Mouse (Mus musculus): ENCODE results near the gene Lsm12. TPM values are rescaled to one million over a fixed set of nuclear protein-coding genes. Genes with fewer than 3 reads are reported as not detected.

The Lsm12 gene
- polyA plus RNA-seq, 1 experiment from 2014 or later, result 61.3 TPM

GRCm38 (mm10) chr11:102218783-102219182, 33.7 kb upstream of the Lsm12 start:
- 0% methylated on average over 10 of the region's 10 CpGs for WGBS (ENCODE audit: insufficient replicate concordance)
- Histone ChIP-seq H3K4me1 (ENCODE audit: control insufficient read depth, insufficient read depth, low read length) (peaks cover 90% of the 10 kb centered on the region), H3K9ac (ENCODE audit: low read depth, low read length) (peak overlapping the region; percentile 83), H3K9me3 (replicated peaks; ENCODE audit: control insufficient read depth, low read length) (no peaks in the 10 kb centered on the region), H3K4me2 (peak overlapping the region; percentile 79), H3K27me3 (ENCODE audit: control insufficient read depth, insufficient read depth, low read length) (no peaks in the 10 kb centered on the region), H3K36me3 (ENCODE audit: control insufficient read depth, insufficient read depth, low read length) (no peaks in the 10 kb centered on the region), H3K4me3 (ENCODE audit: low read depth, low read length) (peak overlapping the region; percentile 66), H3K27ac (ENCODE audit: low read depth, low read length) (peak overlapping the region; percentile 86)
- peak; percentile 77 for ATAC-seq (replicated peaks; ENCODE audit: insufficient number of reproducible peaks, low FRiP score, low TSS enrichment)

DNA sequence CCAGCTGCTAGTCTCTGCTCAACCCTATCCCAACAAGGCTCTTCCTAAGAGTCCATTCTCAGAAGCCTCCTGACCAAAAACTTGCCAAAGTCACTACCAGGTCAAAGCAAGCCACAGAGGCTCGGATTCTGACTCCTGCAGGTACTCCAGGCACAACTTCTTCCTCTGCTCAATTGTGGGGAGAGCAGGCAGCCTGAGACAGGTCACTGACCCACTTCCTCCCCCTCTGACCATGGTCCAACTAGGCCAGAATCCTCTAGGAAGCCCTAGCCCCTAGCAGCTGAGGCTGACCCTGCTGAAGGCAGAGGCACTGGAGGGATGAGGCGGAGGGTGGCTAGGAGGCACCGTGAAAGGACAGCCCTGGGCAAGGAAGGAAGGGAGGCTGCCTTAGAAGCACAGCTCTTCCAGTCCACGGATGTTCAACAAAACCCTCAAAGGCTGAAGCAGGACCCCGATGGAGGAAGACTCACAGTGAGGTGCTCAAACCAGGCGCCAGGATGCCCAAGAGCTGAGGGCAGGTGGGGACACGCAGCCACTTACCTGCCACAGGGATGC, 32.9 kb upstream of the Lsm12 start:
- H3K9me3 ChIP-seq (replicated peaks; ENCODE audit: control insufficient read depth, low read length), result no peaks in the 10 kb centered on the region
- ATAC-seq (replicated peaks; ENCODE audit: insufficient number of reproducible peaks, low FRiP score, low TSS enrichment), result no peak
- H3K9ac ChIP-seq (ENCODE audit: low read depth, low read length), result peak overlapping the region; percentile 83
- 50% methylated on average over 7 of the region's 7 CpGs for WGBS (ENCODE audit: insufficient replicate concordance)
- peak overlapping the region; percentile 86 for H3K27ac ChIP-seq (ENCODE audit: low read depth, low read length)
- H3K4me1 ChIP-seq (ENCODE audit: control insufficient read depth, insufficient read depth, low read length), result peaks cover 90% of the 10 kb centered on the region
- H3K4me2 ChIP-seq, result peak overlapping the region; percentile 79
- no peaks in the 10 kb centered on the region for H3K27me3 ChIP-seq (ENCODE audit: control insufficient read depth, insufficient read depth, low read length)
- peak overlapping the region; percentile 66 for H3K4me3 ChIP-seq (ENCODE audit: low read depth, low read length)
- H3K36me3 ChIP-seq (ENCODE audit: control insufficient read depth, insufficient read depth, low read length), result no peaks in the 10 kb centered on the region

DNA sequence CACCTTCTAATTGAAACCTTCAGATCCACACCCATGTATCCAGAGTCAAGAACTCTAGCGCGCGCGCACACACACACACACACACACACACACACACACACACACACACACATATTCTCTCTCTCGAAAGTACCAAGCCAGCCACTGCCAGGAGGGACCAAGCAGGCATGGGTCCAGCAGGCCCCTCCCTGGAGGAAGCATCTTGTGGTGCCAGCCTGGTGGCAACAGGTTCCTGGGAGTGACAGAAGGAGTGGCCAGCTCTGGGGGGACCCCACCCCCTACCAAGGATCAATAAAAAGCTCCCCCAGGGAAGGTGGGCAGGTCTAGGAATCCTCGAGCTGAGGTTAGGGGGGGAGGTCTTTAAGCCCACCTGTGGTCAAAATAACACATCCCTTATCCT, 32.3 kb upstream of the Lsm12 start:
- H3K36me3 ChIP-seq (ENCODE audit: control insufficient read depth, insufficient read depth, low read length), result no peaks in the 10 kb centered on the region
- no peaks in the 10 kb centered on the region for H3K9me3 ChIP-seq (replicated peaks; ENCODE audit: control insufficient read depth, low read length)
- ATAC-seq (replicated peaks; ENCODE audit: insufficient number of reproducible peaks, low FRiP score, low TSS enrichment), result no peak
- no peaks in the 10 kb centered on the region for H3K27me3 ChIP-seq (ENCODE audit: control insufficient read depth, insufficient read depth, low read length)
- H3K4me3 ChIP-seq (ENCODE audit: low read depth, low read length), result peak overlapping the region; percentile 66
- H3K4me1 ChIP-seq (ENCODE audit: control insufficient read depth, insufficient read depth, low read length), result peaks cover 88% of the 10 kb centered on the region
- H3K4me2 ChIP-seq, result peak overlapping the region; percentile 79
- WGBS (ENCODE audit: insufficient replicate concordance), result 57% methylated on average over 6 of the region's 6 CpGs
- H3K9ac ChIP-seq (ENCODE audit: low read depth, low read length), result peak overlapping the region; percentile 83
- H3K27ac ChIP-seq (ENCODE audit: low read depth, low read length), result peak overlapping the region; percentile 86

DNA sequence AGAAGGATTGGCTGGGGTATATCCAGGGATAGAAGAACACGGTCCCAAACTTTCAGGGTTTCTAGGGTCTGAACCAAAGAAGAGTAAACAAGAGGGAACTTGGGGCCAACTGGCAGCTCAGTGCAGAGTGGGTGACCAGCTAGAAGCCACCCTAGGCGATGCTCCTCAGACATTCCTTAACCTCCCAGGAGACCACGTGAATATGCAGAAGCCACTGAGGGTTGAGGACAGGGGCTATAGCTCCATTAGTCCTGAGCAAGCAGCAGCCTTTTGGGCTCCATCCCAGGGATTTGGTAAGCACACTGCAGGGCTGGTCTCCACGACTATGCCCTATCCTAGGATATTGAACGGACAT, 31.8 kb upstream of the Lsm12 start:
- Histone ChIP-seq H3K27ac (ENCODE audit: low read depth, low read length) (peak overlapping the region; percentile 86), H3K27me3 (ENCODE audit: control insufficient read depth, insufficient read depth, low read length) (no peaks in the 10 kb centered on the region), H3K9me3 (replicated peaks; ENCODE audit: control insufficient read depth, low read length) (no peaks in the 10 kb centered on the region), H3K4me1 (ENCODE audit: control insufficient read depth, insufficient read depth, low read length) (peaks cover 88% of the 10 kb centered on the region), H3K36me3 (ENCODE audit: control insufficient read depth, insufficient read depth, low read length) (no peaks in the 10 kb centered on the region), H3K9ac (ENCODE audit: low read depth, low read length) (peak overlapping the region; percentile 83), H3K4me2 (peak overlapping the region; percentile 79), H3K4me3 (ENCODE audit: low read depth, low read length) (peak overlapping the region; percentile 66)
- 27% methylated on average over 5 of the region's 5 CpGs for WGBS (ENCODE audit: insufficient replicate concordance)
- no peak for ATAC-seq (replicated peaks; ENCODE audit: insufficient number of reproducible peaks, low FRiP score, low TSS enrichment)

DNA sequence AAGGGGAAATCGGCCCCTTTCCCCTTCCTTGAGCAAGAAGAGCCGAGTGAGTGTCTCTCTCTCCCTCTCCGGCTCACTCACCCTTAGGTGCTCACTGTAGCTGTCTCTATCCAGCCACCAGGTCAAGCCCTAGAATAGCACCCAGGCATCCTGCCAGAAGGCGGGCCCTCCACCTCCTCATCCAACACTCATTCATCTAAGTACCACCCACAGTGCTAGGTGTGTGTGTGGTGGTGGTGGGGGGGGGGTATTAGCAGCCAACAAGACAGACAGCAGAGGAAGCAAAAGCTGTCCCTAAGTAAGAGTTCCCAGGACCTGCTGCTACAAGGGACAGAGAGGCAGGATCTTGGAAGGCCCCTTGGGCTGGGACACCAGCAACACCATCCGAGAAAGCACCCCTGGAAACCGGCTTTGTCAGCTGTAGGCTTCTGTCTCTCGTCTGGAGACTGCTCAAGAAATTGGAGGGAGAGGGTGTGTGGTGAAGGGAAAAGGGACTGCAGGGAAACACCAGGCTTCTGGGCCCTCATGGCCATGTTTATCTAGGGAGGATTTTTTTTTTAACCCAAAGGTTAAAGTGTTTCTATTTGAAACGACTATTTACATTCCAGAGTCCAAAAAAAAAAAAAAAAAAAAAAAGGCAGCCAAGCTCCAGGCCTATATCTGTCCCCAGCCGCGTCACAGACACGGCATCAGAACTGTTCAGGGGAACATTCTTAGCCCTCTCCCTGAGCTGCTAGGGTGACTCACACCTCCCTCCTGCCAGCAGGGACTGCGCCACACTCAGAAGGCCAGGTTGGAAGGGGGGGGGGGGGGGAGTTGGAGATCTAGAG, 31.2 kb upstream of the Lsm12 start:
- H3K27ac ChIP-seq (ENCODE audit: low read depth, low read length), result peak overlapping the region; percentile 86
- H3K9me3 ChIP-seq (replicated peaks; ENCODE audit: control insufficient read depth, low read length), result no peaks in the 10 kb centered on the region
- peak overlapping the region; percentile 66 for H3K4me3 ChIP-seq (ENCODE audit: low read depth, low read length)
- peak overlapping the region; percentile 79 for H3K4me2 ChIP-seq
- peaks cover 88% of the 10 kb centered on the region for H3K4me1 ChIP-seq (ENCODE audit: control insufficient read depth, insufficient read depth, low read length)
- 21% methylated on average over 12 of the region's 12 CpGs for WGBS (ENCODE audit: insufficient replicate concordance)
- H3K36me3 ChIP-seq (ENCODE audit: control insufficient read depth, insufficient read depth, low read length), result no peaks in the 10 kb centered on the region
- ATAC-seq (replicated peaks; ENCODE audit: insufficient number of reproducible peaks, low FRiP score, low TSS enrichment), result 0 out of 2 replicates have a peak, but pooled peaks have one; percentile 39
- H3K9ac ChIP-seq (ENCODE audit: low read depth, low read length), result peak overlapping the region; percentile 83
- no peaks in the 10 kb centered on the region for H3K27me3 ChIP-seq (ENCODE audit: control insufficient read depth, insufficient read depth, low read length)

- Histone ChIP-seq H3K27ac (ENCODE audit: low read depth, low read length) (peak overlapping the region; percentile 86), H3K9me3 (replicated peaks; ENCODE audit: control insufficient read depth, low read length) (no peaks in the 10 kb centered on the region), H3K4me2 (peak overlapping the region; percentile 79), H3K36me3 (ENCODE audit: control insufficient read depth, insufficient read depth, low read length) (no peaks in the 10 kb centered on the region), H3K9ac (ENCODE audit: low read depth, low read length) (peak overlapping the region; percentile 59; the same call in 1 of the 2 replicates), H3K27me3 (ENCODE audit: control insufficient read depth, insufficient read depth, low read length) (no peaks in the 10 kb centered on the region), H3K4me3 (ENCODE audit: low read depth, low read length) (peak overlapping the region; percentile 66), H3K4me1 (ENCODE audit: control insufficient read depth, insufficient read depth, low read length) (peaks cover 85% of the 10 kb centered on the region)
- WGBS (ENCODE audit: insufficient replicate concordance), result 47% methylated on average over 11 of the region's 11 CpGs
- ATAC-seq (replicated peaks; ENCODE audit: insufficient number of reproducible peaks, low FRiP score, low TSS enrichment), result no peak
These were observed 30.4 kb upstream of the Lsm12 start for GRCm38 (mm10) chr11:102215511-102215910.

- H3K4me1 ChIP-seq (ENCODE audit: control insufficient read depth, insufficient read depth, low read length), result peaks cover 84% of the 10 kb centered on the region
- no peaks in the 10 kb centered on the region for H3K9me3 ChIP-seq (replicated peaks; ENCODE audit: control insufficient read depth, low read length)
- no peak overlapping the region for H3K9ac ChIP-seq (ENCODE audit: low read depth, low read length)
- ATAC-seq (replicated peaks; ENCODE audit: insufficient number of reproducible peaks, low FRiP score, low TSS enrichment), result no peak
- no peaks in the 10 kb centered on the region for H3K27me3 ChIP-seq (ENCODE audit: control insufficient read depth, insufficient read depth, low read length)
- WGBS (ENCODE audit: insufficient replicate concordance), result 34% methylated on average over 10 of the region's 10 CpGs
- 0 out of 2 replicates have a peak overlapping the region, but pooled peaks have one; percentile 31 for H3K27ac ChIP-seq (ENCODE audit: low read depth, low read length)
- H3K36me3 ChIP-seq (ENCODE audit: control insufficient read depth, insufficient read depth, low read length), result no peaks in the 10 kb centered on the region
- H3K4me2 ChIP-seq, result peak overlapping the region; percentile 79
- no peak overlapping the region for H3K4me3 ChIP-seq (ENCODE audit: low read depth, low read length)
These were observed 29.5 kb upstream of the Lsm12 start for GRCm38 (mm10) chr11:102214430-102215156.

DNA sequence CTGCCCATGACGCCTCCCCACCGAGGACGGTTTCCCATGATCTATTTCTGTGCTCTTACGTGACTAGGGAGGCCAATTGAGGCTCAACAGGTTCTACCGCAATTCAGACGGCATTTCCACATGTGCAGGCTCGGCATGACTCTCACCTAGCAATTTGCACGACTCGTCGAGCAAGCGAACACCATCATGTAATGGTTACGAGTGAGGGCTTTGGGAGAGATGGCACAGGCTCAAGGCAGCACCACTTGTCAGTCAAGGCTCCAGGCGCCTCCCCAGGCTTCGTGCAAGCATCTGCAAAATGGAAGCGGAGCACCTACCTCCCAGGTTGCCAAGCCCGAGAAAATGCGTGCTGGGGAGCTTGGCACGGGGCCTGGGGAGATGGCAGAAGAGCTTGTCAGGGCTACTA, 26.8 kb upstream of the Lsm12 start:
- H3K36me3 ChIP-seq (ENCODE audit: control insufficient read depth, insufficient read depth, low read length), result no peaks in the 10 kb centered on the region
- ATAC-seq (replicated peaks; ENCODE audit: insufficient number of reproducible peaks, low FRiP score, low TSS enrichment), result no peak
- 57% methylated on average over 18 of the region's 18 CpGs for whole genome bisulfite sequencing (ENCODE audit: insufficient replicate concordance)
- no peaks in the 10 kb centered on the region for H3K27me3 ChIP-seq (ENCODE audit: control insufficient read depth, insufficient read depth, low read length)
- no peak overlapping the region for H3K4me3 ChIP-seq (ENCODE audit: low read depth, low read length)
- no peak overlapping the region for H3K4me2 ChIP-seq
- H3K9me3 ChIP-seq (replicated peaks; ENCODE audit: control insufficient read depth, low read length), result no peaks in the 10 kb centered on the region
- peaks cover 86% of the 10 kb centered on the region for H3K4me1 ChIP-seq (ENCODE audit: control insufficient read depth, insufficient read depth, low read length)
- H3K9ac ChIP-seq (ENCODE audit: low read depth, low read length), result no peak overlapping the region
- H3K27ac ChIP-seq (ENCODE audit: low read depth, low read length), result no peak overlapping the region
